Mouse (Mus musculus) lung, embryonic 16.5 days (tissue): Measurements from ENCODE around the gene Scd2. TPM values are rescaled to one million over a fixed set of nuclear protein-coding genes. Genes with fewer than 3 reads are reported as not detected.
"Not testable (repeated sequence)": the region's sequence is repeated elsewhere in the genome, so short reads cannot be mapped to it uniquely, and the experiment has no call there.

Experiments
- ATAC-seq: fragments of 200-750 bp; cut with Nextera tagmentation; 2 replicates; pipeline ENCODE4 v1.8.0; 2017; ENCODE audit warnings: low read depth, mild to moderate bottlenecking, moderate library complexity
- H3K27ac ChIP-seq: fragments of 300-500 bp; sonication (generic); 2 replicates; pipeline ENCODE4 v1.5.1; 2014; ENCODE audit warnings: mild to moderate bottlenecking, control low read depth, low read length
- H3K27me3 ChIP-seq: fragments of 300-500 bp; sonication (generic); 2 replicates; pipeline ENCODE4 v1.6.1; 2014; ENCODE audit warnings: low read depth, low read length, mixed read lengths; ENCODE audit not compliant: control insufficient read depth, insufficient read depth
- H3K36me3 ChIP-seq: fragments of 300-500 bp; sonication (generic); 2 replicates; pipeline ENCODE4 v1.6.1; 2014; ENCODE audit warnings: low read length; ENCODE audit not compliant: control insufficient read depth, insufficient read depth
- H3K4me1 ChIP-seq: fragments of 300-500 bp; sonication (generic); replicated peaks from 2 replicates; pipeline ENCODE4 v1.6.1; 2014; ENCODE audit warnings: low read length, mixed read lengths; ENCODE audit not compliant: control insufficient read depth, insufficient read depth
- H3K4me2 ChIP-seq: fragments of 300-500 bp; sonication (generic); 2 replicates; pipeline ENCODE4 v1.6.1; 2014; ENCODE audit warnings: low read depth, low read length, control low read depth
- H3K4me3 ChIP-seq: fragments of 300-500 bp; sonication (generic); 2 replicates; pipeline ENCODE4 v1.5.1; 2014; ENCODE audit warnings: mild to moderate bottlenecking, low read length, control low read depth
- H3K9ac ChIP-seq: fragments of 300-500 bp; sonication (generic); 2 replicates; pipeline ENCODE4 v1.6.1; 2014; ENCODE audit warnings: low read length, control low read depth
- H3K9me3 ChIP-seq: fragments of 300-500 bp; sonication (generic); 2 replicates; pipeline ENCODE4 v1.6.1; 2016; ENCODE audit warnings: low read length; ENCODE audit not compliant: control insufficient read depth
- WGBS: fragments of 180-500 bp; shearing (Covaris S2); extraction: QIAGEN DNeasy Blood & Tissue Kit; methylation state at CpG from one replicate; pipeline ENCODE4 v1.1.7; 2014; 5-methylcytosine and 5-hydroxymethylcytosine counted together
- polyA plus RNA-seq: library from polyadenylated mRNA; unstranded; fragments of >200 nt; fragmentation: Nextera tagmentation; extraction: Ambion mirVana; gene quantifications from 2 replicates; pipeline ENCODE4 v1.2.1, GENCODE M21; 2015

The Scd2 gene
- polyA plus RNA-seq, 1 experiment from 2014 or later, result 232 TPM

DNA sequence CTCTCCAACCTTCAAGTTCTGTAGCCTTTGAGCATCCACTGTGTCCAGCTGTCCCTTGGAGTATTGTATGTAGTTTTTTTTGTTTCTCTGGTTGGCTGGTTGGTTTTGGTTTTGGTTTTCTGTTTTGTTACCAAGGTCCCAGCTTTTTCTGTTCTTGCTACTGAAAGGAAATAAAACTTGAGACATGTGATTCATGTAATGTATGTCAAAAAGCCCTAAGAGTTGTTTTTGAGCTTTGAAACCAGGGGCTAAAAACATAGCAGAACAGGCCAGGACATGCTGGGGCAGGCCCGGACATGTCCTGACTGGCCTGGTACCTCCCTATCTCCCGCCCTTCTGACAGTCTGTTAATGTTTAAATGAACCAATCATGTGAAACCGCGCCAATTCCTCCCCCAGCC is 39.4 kb upstream of the Scd2 start:
- H3K36me3 ChIP-seq, H3K9ac ChIP-seq, H3K4me1 ChIP-seq, H3K4me3 ChIP-seq, H3K9me3 ChIP-seq, H3K27me3 ChIP-seq, H3K4me2 ChIP-seq, H3K27ac ChIP-seq, ATAC-seq: not testable (repeated sequence)
- 81% methylated on average over 2 of the region's 4 CpGs for WGBS

DNA sequence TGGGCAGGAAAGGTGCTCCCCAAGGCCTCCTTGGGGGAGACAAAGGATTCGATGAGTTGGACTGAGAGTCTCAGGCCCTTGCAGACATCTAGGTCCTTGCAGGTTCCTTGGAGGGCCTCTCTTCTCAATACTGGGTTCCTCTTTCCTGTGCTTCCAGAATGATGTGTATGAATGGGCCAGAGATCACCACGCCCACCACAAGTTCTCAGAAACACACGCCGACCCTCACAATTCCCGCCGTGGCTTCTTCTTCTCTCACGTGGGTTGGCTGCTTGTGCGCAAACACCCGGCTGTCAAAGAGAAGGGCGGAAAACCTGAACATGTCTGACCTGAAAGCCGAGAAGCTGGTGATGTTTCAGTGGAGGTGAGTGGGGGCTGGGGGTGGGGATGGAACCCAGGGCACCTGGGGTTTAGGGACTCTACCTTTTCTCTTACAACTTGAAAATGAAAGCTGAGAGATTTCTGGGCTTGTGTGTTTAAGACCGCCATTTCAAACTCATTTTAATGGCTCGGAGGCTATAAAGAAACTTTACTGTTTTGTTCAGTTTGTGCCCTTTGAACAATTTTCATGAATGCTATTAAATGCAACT is 36.0 kb upstream of the Scd2 start:
- Histone ChIP-seq H3K27me3 (no peaks in the 10 kb centered on the region), H3K4me2 (no peak overlapping the region), H3K4me3 (no peak overlapping the region), H3K36me3 (no peaks in the 10 kb centered on the region), H3K9ac (no peak overlapping the region), H3K27ac (no peak overlapping the region), H3K9me3 (no peaks in the 10 kb centered on the region), H3K4me1 (no peaks in the 10 kb centered on the region)
- 76% methylated on average over 13 of the region's 13 CpGs for WGBS
- no peak for ATAC-seq

DNA sequence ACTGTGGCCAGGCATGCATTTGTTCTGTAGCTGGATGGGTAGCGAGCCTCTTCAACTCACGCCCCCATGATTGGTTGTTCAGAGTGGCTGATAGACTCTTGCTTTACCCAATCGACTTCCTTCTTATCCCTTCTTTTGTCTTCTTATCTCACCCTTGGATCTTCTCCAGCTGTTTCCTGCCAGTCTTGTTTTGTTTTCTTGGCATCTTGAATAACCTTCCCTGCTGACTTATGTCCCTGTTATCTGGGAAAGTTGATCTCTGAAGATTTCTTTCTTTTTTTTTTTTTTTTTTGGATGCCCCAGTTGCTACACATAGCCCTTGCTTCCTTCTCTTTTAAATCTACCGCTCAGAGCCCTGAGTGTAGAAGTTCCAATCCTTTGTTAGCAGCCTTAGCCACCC is 34.0 kb upstream of the Scd2 start:
- H3K27ac ChIP-seq, result no peak overlapping the region
- no peaks in the 10 kb centered on the region for H3K9me3 ChIP-seq
- WGBS, result 58% methylated on average over 4 of the region's 4 CpGs
- no peak overlapping the region for H3K4me3 ChIP-seq
- H3K4me1 ChIP-seq, result no peaks in the 10 kb centered on the region
- no peak overlapping the region for H3K9ac ChIP-seq
- no peak for ATAC-seq
- H3K36me3 ChIP-seq, result no peaks in the 10 kb centered on the region
- no peak overlapping the region for H3K4me2 ChIP-seq
- no peaks in the 10 kb centered on the region for H3K27me3 ChIP-seq

DNA sequence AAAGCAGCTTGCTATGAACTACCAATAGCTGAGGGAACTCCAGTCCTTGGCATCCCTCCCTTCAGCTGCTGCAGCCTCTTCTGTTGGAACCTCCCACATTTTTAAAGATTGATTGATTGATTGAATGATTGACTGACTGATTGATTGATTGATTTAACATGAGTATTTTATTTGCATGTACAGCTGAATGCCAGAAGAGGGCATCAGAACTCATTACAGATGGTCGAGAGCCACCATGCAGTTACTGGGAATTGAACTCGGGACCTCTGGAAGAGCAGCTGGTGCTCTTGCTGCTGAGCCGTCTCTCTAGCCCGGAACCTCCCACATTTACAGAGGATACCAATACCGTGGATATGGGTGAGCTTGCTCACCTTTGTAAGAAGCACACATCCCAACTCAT is 33.0 kb upstream of the Scd2 start:
- H3K4me3 ChIP-seq, result no peak overlapping the region
- H3K36me3 ChIP-seq, result no peaks in the 10 kb centered on the region
- no peaks in the 10 kb centered on the region for H3K4me1 ChIP-seq
- no peak overlapping the region for H3K27ac ChIP-seq
- no peaks in the 10 kb centered on the region for H3K9me3 ChIP-seq
- H3K27me3 ChIP-seq, result no peaks in the 10 kb centered on the region
- H3K9ac ChIP-seq, result no peak overlapping the region
- no peak for ATAC-seq
- WGBS, result 72% methylated on average over 5 of the region's 5 CpGs
- no peak overlapping the region for H3K4me2 ChIP-seq

DNA sequence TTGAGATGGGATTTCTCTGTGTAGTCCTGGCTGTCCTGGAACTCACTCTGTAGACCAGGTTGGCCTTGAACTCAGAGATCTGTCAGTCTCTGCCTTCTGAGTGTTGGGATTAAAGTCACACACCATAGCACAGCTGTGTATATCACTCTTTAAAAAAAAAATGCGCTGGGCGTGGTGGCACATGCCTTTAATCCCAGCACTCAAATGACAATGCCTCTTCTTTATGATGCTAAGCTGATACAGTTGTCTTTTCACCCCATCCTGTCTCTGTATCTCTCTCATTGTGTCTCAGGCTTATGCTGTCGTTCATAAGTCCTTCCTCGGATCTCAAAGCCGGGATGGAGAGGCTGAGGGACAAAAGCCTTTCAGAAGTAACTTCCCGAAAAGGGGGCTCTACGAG is 31.7 kb upstream of the Scd2 start:
- no peak overlapping the region for H3K4me3 ChIP-seq
- H3K4me1 ChIP-seq, result peaks cover 6% of the 10 kb centered on the region; the same call in 1 of the 2 replicates
- H3K27me3 ChIP-seq, result no peaks in the 10 kb centered on the region
- no peak overlapping the region for H3K9ac ChIP-seq
- WGBS, result 78% methylated on average over 7 of the region's 7 CpGs
- H3K27ac ChIP-seq, result no peak overlapping the region
- no peak for ATAC-seq
- H3K9me3 ChIP-seq, result no peaks in the 10 kb centered on the region
- no peaks in the 10 kb centered on the region for H3K36me3 ChIP-seq
- no peak overlapping the region for H3K4me2 ChIP-seq

DNA sequence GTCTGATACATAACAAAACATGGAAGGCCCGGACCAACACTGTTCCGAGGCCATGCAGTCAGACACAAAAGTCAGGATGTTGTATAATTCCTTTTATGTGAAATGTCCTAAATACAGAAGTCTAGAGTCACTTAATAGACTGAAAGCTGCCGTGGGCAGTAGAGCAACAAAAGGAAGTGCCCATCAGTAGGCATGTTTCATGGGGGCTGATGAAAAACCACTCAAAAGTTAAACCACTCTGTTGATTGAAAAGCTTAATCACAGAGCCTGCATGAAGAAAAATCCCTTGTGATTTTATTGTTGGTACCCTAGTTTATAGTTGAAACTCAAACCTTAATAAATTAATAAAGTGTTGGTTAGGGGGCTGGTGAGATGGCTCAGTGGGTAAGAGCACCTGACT is 29.9 kb upstream of the Scd2 start:
- H3K27ac ChIP-seq, result no peak overlapping the region
- H3K27me3 ChIP-seq, result no peaks in the 10 kb centered on the region
- H3K4me2 ChIP-seq, result no peak overlapping the region
- no peak for ATAC-seq
- H3K4me3 ChIP-seq, result no peak overlapping the region
- H3K36me3 ChIP-seq, result no peaks in the 10 kb centered on the region
- no peaks in the 10 kb centered on the region for H3K9me3 ChIP-seq
- WGBS, result 77% methylated on average over 3 of the region's 3 CpGs
- peaks cover 10% of the 10 kb centered on the region for H3K4me1 ChIP-seq
- no peak overlapping the region for H3K9ac ChIP-seq

DNA sequence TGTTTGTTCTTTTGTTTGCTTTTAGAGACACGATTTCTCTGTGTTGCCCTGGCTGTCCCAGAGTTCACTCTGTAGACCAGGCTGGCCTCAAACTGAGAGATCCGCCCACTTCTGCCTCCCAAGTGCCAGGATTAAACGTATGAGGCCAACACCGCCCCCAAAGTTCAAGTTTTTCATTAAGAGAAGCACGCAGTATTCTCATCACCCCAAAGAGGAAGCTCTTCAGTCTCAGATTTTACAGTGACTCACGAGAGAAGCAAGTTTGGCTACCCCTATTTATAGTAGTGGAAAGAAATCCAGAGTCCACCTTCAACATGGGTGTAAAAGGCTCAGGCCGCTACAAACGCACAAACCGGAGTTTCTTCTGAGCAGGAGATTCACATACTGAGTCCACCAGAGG is 29.2 kb upstream of the Scd2 start:
- H3K9ac ChIP-seq, result no peak overlapping the region
- H3K27ac ChIP-seq, result no peak overlapping the region
- no peaks in the 10 kb centered on the region for H3K36me3 ChIP-seq
- H3K4me3 ChIP-seq, result no peak overlapping the region
- H3K4me2 ChIP-seq, result no peak overlapping the region
- no peaks in the 10 kb centered on the region for H3K9me3 ChIP-seq
- no peak for ATAC-seq
- H3K27me3 ChIP-seq, result no peaks in the 10 kb centered on the region
- H3K4me1 ChIP-seq, result peaks cover 10% of the 10 kb centered on the region
- 64% methylated on average over 9 of the region's 9 CpGs for WGBS

DNA sequence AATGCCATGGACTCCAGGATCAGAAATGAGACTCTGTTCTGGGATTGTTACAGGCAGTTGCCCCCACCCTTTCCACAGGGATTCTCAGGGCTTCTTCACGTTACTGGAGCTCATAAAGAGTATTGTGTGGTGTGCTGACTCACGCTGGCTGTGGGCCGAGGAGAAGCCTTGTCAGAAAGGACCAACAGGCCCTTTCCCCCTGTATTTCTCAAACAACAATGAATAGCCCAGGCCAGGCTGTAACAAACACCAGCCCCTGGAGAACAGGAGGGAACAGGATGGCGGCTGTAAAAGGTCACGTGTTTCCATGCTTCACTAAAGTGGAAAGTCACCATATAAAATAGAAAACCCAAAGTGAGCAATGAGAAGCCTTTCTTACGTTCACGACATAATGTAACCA is 28.2 kb upstream of the Scd2 start:
- no peak overlapping the region for H3K27ac ChIP-seq
- no peaks in the 10 kb centered on the region for H3K36me3 ChIP-seq
- WGBS, result 71% methylated on average over 7 of the region's 7 CpGs

DNA sequence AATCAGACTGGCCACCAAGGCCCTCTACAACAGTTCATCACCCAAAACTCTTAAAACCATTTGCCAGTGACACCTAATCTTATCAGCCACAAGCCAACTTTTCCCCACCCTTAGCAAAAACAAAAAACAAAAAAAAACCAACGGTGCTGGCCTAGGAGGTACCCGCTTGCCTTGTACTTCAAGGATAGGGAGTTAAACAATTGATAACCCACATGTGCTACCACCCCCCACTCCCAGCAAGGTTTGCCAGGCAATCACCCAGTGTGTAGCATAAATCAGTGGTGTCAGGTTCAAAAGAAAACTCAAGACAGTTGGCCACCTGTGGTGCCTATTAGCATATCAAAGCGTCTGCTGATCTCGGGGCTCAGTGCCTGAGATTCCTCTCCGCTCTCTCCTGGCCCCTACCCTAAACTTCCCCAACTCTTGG is 27.6 kb upstream of the Scd2 start:
- Histone ChIP-seq H3K27me3 (no peaks in the 10 kb centered on the region), H3K9ac (no peak overlapping the region), H3K9me3 (no peaks in the 10 kb centered on the region), H3K27ac (peak overlapping the region; percentile 95), H3K4me3 (no peak overlapping the region), H3K4me1 (peaks cover 10% of the 10 kb centered on the region), H3K36me3 (no peaks in the 10 kb centered on the region), H3K4me2 (no peak overlapping the region)
- no peak for ATAC-seq
- 57% methylated on average over 5 of the region's 5 CpGs for WGBS

More for the DNA sequence above, 28.2 kb upstream of the Scd2 start:
- Histone ChIP-seq H3K9me3 (no peaks in the 10 kb centered on the region), H3K4me3 (no peak overlapping the region), H3K4me2 (no peak overlapping the region), H3K27me3 (no peaks in the 10 kb centered on the region), H3K9ac (no peak overlapping the region), H3K4me1 (peaks cover 10% of the 10 kb centered on the region)
- no peak for ATAC-seq

DNA sequence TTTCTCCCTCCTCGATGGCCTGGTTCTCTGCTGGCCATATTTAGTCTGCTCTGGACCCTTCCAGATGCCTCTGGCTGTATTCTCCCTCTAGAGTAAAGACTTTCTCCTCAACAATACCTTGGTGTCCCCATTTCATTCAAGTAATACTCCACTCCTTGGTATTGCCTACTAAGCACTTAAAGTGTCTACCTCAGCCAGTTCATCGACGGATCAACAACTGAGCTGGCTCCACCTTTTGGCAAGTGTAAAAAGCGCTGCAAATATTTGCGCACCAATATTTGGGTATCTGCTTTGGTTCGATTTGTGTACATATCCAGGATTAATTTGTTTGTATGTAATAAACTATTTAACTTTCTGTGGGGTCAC is 27.0 kb upstream of the Scd2 start:
- Histone ChIP-seq H3K4me1 (peaks cover 10% of the 10 kb centered on the region), H3K36me3 (no peaks in the 10 kb centered on the region), H3K27ac (peak overlapping the region; percentile 95), H3K4me2 (peak overlapping the region; percentile 69), H3K9ac (peak overlapping the region; percentile 76; the same call in 1 of the 2 replicates), H3K27me3 (no peaks in the 10 kb centered on the region), H3K9me3 (no peaks in the 10 kb centered on the region), H3K4me3 (peak overlapping the region; percentile 56)
- 12% methylated on average over 6 of the region's 6 CpGs for WGBS
- ATAC-seq, result no peak
